Mouse (Mus musculus): ENCODE results near the gene Mrpl24. TPM values are rescaled to one million over a fixed set of nuclear protein-coding genes. Genes with fewer than 3 reads are reported as not detected.
"Not testable (repeated sequence)": the region's sequence is repeated elsewhere in the genome, so short reads cannot be mapped to it uniquely, and the experiment has no call there.

Mrpl24 gene
- polyA plus RNA-seq, 1 experiment from 2014 or later = 50.3 TPM

- Histone ChIP-seq H3K27me3 (ENCODE audit: insufficient read depth, low read length) (no peaks in the 10 kb centered on the region), H3K4me1 (ENCODE audit: insufficient read depth) (peaks cover 16% of the 10 kb centered on the region), H3K9me3 (ENCODE audit: low read length) (no peaks in the 10 kb centered on the region), H3K36me3 (replicated peaks; ENCODE audit: insufficient read depth, low read length) (no peaks in the 10 kb centered on the region), H3K4me3 (ENCODE audit: low read depth, low read length) (peak overlapping the region; percentile 7; the same call in 1 of the 2 replicates), H3K4me2 (ENCODE audit: low read depth, low read length) (peak overlapping the region; percentile 63), H3K9ac (replicated peaks) (peak overlapping the region; percentile 50), H3K27ac (ENCODE audit: low read depth) (peak overlapping the region; percentile 93)
- TF ChIP-seq CTCF (IDR thresholded peaks at IDR 0.05; ENCODE audit: low read depth) = no peak
- TF ChIP-seq EP300 (IDR thresholded peaks at IDR 0.05; ENCODE audit: low read depth) = peak; percentile 99
- DNase-seq = peak; percentile 63
- WGBS (ENCODE audit: insufficient replicate concordance) = 17% methylated on average over 1 of the region's 1 CpGs
- peak; percentile 59 for ATAC-seq
Observed at GRCm38 (mm10) chr3:87901036-87901624, 18.2 kb upstream of the Mrpl24 start.

GRCm38 (mm10) chr3:87901959-87902358 is 17.3 kb upstream of the Mrpl24 start:
- 57% methylated on average over 5 of the region's 6 CpGs for WGBS (ENCODE audit: insufficient replicate concordance)
- not testable (repeated sequence) for H3K27me3 ChIP-seq (ENCODE audit: insufficient read depth, low read length); H3K9me3 ChIP-seq (ENCODE audit: low read length); H3K4me3 ChIP-seq (ENCODE audit: low read depth, low read length); H3K36me3 ChIP-seq (replicated peaks; ENCODE audit: insufficient read depth, low read length); DNase-seq; ATAC-seq
- Histone ChIP-seq H3K9ac (replicated peaks) (0 out of 2 replicates have a peak overlapping the region, but pooled peaks have one; percentile 50), H3K4me1 (ENCODE audit: insufficient read depth) (peaks cover 16% of the 10 kb centered on the region), H3K27ac (ENCODE audit: low read depth) (peak overlapping the region; percentile 93), H3K4me2 (ENCODE audit: low read depth, low read length) (peak overlapping the region; percentile 63)

GRCm38 (mm10) chr3:87903821-87904220 is 15.5 kb upstream of the Mrpl24 start:
- DNase-seq (no peak), ATAC-seq (no peak)
- Histone ChIP-seq H3K4me1 (ENCODE audit: insufficient read depth) (peaks cover 27% of the 10 kb centered on the region), H3K4me3 (ENCODE audit: low read depth, low read length) (no peak overlapping the region), H3K36me3 (replicated peaks; ENCODE audit: insufficient read depth, low read length) (no peaks in the 10 kb centered on the region), H3K27ac (ENCODE audit: low read depth) (peak overlapping the region; percentile 57; the same call in 1 of the 2 replicates), H3K27me3 (ENCODE audit: insufficient read depth, low read length) (no peaks in the 10 kb centered on the region), H3K4me2 (ENCODE audit: low read depth, low read length) (no peak overlapping the region), H3K9ac (replicated peaks) (no peak overlapping the region), H3K9me3 (ENCODE audit: low read length) (no peaks in the 10 kb centered on the region)
- 70% methylated on average over 5 of the region's 5 CpGs for WGBS (ENCODE audit: insufficient replicate concordance)
- TF ChIP-seq CTCF (IDR thresholded peaks at IDR 0.05; ENCODE audit: low read depth) (no peak), EP300 (IDR thresholded peaks at IDR 0.05; ENCODE audit: low read depth) (no peak)

- 1% methylated on average over 37 of the region's 57 CpGs for WGBS (ENCODE audit: insufficient replicate concordance)
Observed at GRCm38 (mm10) chr3:87905880-87906485, 13.3 kb upstream of the Mrpl24 start, which contains the start of gene Hdgf. Gene Hdgf (plus strand): TSS chr3:87906321.

GRCm38 (mm10) chr3:87906601-87906980 is 12.7 kb upstream of the Mrpl24 start:
- Histone ChIP-seq H3K4me1 (ENCODE audit: insufficient read depth) (peaks cover 45% of the 10 kb centered on the region), H3K4me3 (ENCODE audit: low read depth, low read length) (peak overlapping the region; percentile 94), H3K27ac (ENCODE audit: low read depth) (peak overlapping the region; percentile 87), H3K36me3 (replicated peaks; ENCODE audit: insufficient read depth, low read length) (no peaks in the 10 kb centered on the region; the same call in 1 of the 2 replicates), H3K9ac (replicated peaks) (peak overlapping the region; percentile 98), H3K4me2 (ENCODE audit: low read depth, low read length) (peak overlapping the region; percentile 87), H3K27me3 (ENCODE audit: insufficient read depth, low read length) (no peaks in the 10 kb centered on the region), H3K9me3 (ENCODE audit: low read length) (no peaks in the 10 kb centered on the region)
- peak; percentile 68 for DNase-seq
- no peak for TF ChIP-seq EP300 (IDR thresholded peaks at IDR 0.05; ENCODE audit: low read depth)
- no peak for TF ChIP-seq CTCF (IDR thresholded peaks at IDR 0.05; ENCODE audit: low read depth)
- ATAC-seq = peak; percentile 11
- WGBS (ENCODE audit: insufficient replicate concordance) = under 1% methylated on average over 33 of the region's 47 CpGs

More at GRCm38 (mm10) chr3:87905880-87906485, 13.3 kb upstream of the Mrpl24 start, which contains the start of gene Hdgf:
- TF ChIP-seq CTCF (IDR thresholded peaks at IDR 0.05; ENCODE audit: low read depth) (peak; percentile 52), EP300 (IDR thresholded peaks at IDR 0.05; ENCODE audit: low read depth) (no peak; the same call in 1 of the 2 replicates)
- ATAC-seq (peak; percentile 87), DNase-seq (peak; percentile 96)
- Histone ChIP-seq H3K9ac (replicated peaks) (peak within 1 kb of the TSS; percentile 98), H3K4me3 (ENCODE audit: low read depth, low read length) (peak within 1 kb of the TSS; percentile 94), H3K27ac (ENCODE audit: low read depth) (peak within 1 kb of the TSS; percentile 87), H3K27me3 (ENCODE audit: insufficient read depth, low read length) (no peaks in the 10 kb centered on the region), H3K4me1 (ENCODE audit: insufficient read depth) (peaks cover 45% of the 10 kb centered on the region), H3K36me3 (replicated peaks; ENCODE audit: insufficient read depth, low read length) (no peaks in the 10 kb centered on the region; the same call in 1 of the 2 replicates), H3K9me3 (ENCODE audit: low read length) (no peaks in the 10 kb centered on the region), H3K4me2 (ENCODE audit: low read depth, low read length) (peak within 1 kb of the TSS; percentile 87)

- Histone ChIP-seq H3K27me3 (ENCODE audit: insufficient read depth, low read length) (no peaks in the 10 kb centered on the region), H3K36me3 (replicated peaks; ENCODE audit: insufficient read depth, low read length) (no peaks in the 10 kb centered on the region; the same call in 1 of the 2 replicates), H3K9me3 (ENCODE audit: low read length) (no peaks in the 10 kb centered on the region), H3K4me1 (ENCODE audit: insufficient read depth) (peaks cover 45% of the 10 kb centered on the region), H3K27ac (ENCODE audit: low read depth) (peak overlapping the region; percentile 87), H3K4me2 (ENCODE audit: low read depth, low read length) (peak overlapping the region; percentile 87), H3K9ac (replicated peaks) (peak overlapping the region; percentile 98), H3K4me3 (ENCODE audit: low read depth, low read length) (peak overlapping the region; percentile 94)
- TF ChIP-seq EP300 (IDR thresholded peaks at IDR 0.05; ENCODE audit: low read depth) (no peak), CTCF (IDR thresholded peaks at IDR 0.05; ENCODE audit: low read depth) (no peak)
- under 1% methylated on average over 27 of the region's 27 CpGs for WGBS (ENCODE audit: insufficient replicate concordance)
- DNase-seq (peak; percentile 58), ATAC-seq (no peak)
Observed at GRCm38 (mm10) chr3:87906981-87907857, 12.1 kb upstream of the Mrpl24 start.

Measured in liver, postnatal 0 days (tissue).